Mouse (Mus musculus): ENCODE data around the gene Ralgps2.

GRCm38 (mm10) chr1:156796251-156796650 is 143.2 kb downstream of the Ralgps2 start:
- TF ChIP-seq POLR2A (IDR thresholded peaks at IDR 0.05; ENCODE audit: borderline replicate concordance, control insufficient read depth, low read depth, low read length): no peak
- no peak for TF ChIP-seq CTCF (IDR thresholded peaks at IDR 0.05; ENCODE audit: control insufficient read depth, insufficient read depth, low read length)

All from bone marrow, adult 2 months (tissue).